Mouse (Mus musculus) brown adipose tissue, adult 24 weeks (tissue): ENCODE results near the gene Samd4. TPM values are rescaled to one million over a fixed set of nuclear protein-coding genes. Genes with fewer than 3 reads are reported as not detected.

Source experiments
- H3K27ac ChIP-seq: fragments of 200-500 bp; replicated peaks from 2 replicates; pipeline ENCODE4 v1.5.1; 2012; ENCODE audit warnings: low read depth, mild to moderate bottlenecking, low read length
- H3K4me1 ChIP-seq: fragments of 200-500 bp; 2 replicates; pipeline ENCODE4 v1.6.1; 2012; ENCODE audit warnings: low read length, mixed read lengths; ENCODE audit not compliant: control insufficient read depth, insufficient read depth, insufficient read length
- H3K4me3 ChIP-seq: fragments of 200-500 bp; 2 replicates; pipeline ENCODE4 v1.5.1; 2012; ENCODE audit warnings: low read depth, mild to moderate bottlenecking, low read length, moderate library complexity; ENCODE audit not compliant: insufficient read depth
- polyA plus RNA-seq: library from polyadenylated mRNA; stranded (reverse); fragments of >200 nt; gene quantifications from 2 replicates; pipeline ENCODE4 v1.2.4, GENCODE M21; 2012; ENCODE audit not compliant: missing spikeins, insufficient read depth, insufficient read length

Samd4 gene
- polyA plus RNA-seq: 3.3 TPM in 2 replicates

DNA sequence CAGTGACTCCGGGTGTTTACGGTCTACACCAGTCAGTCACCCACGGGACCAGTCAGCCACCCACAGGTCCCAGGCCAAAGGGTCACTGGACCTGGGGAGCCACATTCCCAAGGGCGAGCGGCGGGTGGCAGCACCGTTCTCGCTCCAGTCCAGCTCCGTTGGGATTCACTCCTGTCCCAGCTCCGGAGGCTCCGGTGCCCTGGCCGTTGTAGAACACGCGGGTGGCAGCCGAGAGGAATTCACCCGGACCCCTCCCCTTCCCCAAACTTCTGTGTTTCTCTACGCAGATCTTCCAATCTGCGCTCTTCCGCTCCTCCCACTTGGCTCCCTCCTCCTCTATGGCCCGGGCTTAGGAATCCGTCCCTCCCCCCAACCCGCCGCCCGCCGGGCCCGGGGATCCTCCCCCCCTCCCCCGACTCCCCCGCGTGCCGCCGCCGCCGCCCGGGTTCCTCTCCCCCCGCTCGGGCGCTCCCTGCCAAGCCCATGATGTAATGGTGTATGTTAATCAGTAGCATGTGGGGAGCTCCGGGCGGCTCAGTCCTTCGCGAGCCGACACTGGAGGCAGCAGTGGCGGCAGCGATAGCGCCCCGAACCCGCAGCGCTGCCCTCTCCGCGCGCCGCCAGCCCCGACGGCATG lies at the start of gene Samd4:
Samd4 (plus strand) TSS at position 424 of the 637 bp plus-strand sequence.
- Histone ChIP-seq H3K4me1 (no peaks in the 10 kb centered on the region), H3K4me3 (peak within 1 kb of the TSS; percentile 93), H3K27ac (peak within 1 kb of the TSS; percentile 76)

DNA sequence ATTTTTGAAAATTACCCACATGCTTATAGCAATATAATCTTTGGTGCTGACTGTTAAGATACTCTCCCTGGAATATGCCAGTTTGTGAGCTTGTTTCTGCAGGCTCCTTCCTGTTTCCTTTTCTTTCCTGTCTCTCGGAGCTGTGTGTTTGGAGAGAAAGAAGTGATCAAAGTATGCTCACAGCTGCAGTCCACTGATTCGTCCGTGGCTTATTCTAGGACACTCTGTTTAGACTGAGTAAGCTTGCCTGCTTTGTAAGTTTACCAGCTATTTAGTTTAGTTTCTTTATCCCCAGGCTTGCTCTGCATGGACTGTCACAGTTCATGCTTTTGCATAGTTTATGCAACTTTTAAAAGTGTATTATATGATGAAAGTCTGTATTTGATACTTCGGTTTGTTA lies 43.3 kb upstream of the Samd4 start:
- no peak overlapping the region for H3K4me3 ChIP-seq
- H3K27ac ChIP-seq: no peak overlapping the region

DNA sequence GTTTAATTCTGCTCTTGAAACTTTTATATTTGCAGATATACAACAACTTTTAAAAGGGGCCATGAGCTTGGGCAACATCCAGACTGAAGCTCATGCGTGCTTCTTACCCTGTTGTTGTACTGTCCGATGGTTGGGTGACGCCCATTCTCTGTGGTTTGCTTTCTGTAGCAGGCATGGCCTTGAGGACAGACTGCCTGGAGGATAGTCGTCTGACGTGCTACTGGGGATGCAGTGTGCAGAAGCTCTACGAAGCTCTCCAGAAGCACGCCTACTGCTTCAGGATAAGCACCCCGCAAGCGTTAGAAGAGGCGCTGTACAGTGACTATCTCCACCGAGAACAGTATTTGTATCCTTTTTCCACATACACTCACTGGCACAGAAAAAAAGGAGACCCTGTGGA lies 36.9 kb upstream of the Samd4 start:
- Histone ChIP-seq H3K4me3 (no peak overlapping the region), H3K27ac (no peak overlapping the region), H3K4me1 (no peaks in the 10 kb centered on the region)

More for the DNA sequence above, 43.3 kb upstream of the Samd4 start:
- H3K4me1 ChIP-seq: peaks cover 5% of the 10 kb centered on the region

DNA sequence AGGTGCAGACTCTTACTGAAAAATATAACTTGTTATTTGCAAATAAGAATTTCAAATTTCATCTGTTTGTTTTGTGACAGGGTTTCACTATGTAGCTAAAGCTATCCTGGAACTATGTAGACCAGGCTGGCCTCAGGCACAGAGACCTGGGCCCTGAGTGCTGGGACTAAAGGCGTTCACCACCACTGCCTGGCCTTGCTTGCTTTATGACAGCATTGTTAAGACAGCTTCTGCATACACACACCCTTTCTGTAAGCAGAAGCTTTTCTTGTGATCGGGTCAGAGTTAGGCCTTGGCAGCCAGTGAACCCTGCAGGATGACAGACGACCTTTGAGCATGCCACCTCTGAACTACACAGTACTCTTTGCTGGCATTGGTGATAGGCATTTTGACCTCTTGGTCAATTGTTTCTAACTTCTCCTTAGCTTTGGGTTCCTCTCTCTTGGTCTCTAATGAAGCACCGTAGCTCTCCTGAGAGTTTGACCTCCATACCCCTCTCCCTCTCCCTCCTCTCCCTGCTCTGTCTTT lies 34.5 kb upstream of the Samd4 start:
- Histone ChIP-seq H3K4me3 (no peak overlapping the region), H3K4me1 (no peaks in the 10 kb centered on the region), H3K27ac (no peak overlapping the region)

DNA sequence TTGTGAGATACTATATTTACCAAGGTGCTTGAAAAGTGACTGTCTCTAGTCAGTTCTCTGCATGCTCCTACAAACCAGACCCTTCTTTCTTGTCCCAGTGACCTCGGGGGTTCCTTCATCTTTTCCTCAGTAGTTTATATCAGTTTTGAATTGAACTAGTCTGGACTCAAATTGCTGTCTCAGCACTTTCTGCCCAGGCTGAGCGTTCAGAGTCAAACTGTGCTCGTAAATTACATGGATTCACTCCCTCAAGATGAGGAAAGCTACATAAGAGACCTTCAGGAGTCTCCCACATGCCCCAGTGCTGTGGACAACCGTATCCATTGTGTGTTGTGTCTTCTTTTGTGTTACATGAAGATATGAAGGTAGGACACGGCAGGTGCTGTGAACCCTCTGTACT lies 33.9 kb upstream of the Samd4 start:
- Histone ChIP-seq H3K4me1 (no peaks in the 10 kb centered on the region), H3K27ac (no peak overlapping the region), H3K4me3 (no peak overlapping the region)

DNA sequence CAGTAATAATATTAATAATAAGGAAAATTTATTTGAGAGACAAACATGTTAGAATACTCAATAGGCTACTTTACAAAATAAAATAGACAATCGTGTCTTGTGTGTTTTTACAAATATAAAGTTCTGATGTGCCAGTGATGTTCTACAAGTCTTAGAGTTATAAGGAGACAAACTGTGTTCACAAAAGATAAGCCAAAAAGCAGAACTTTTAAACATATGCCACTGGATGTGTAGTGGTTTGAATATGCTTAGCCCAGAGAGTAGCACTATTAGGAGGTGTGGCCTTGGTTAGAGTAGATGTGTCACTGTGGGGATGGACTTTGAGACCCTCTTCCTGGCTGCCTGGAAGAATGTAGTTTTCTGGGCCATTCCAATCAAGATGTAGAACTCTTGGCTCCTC lies 32.9 kb upstream of the Samd4 start:
- Histone ChIP-seq H3K4me3 (no peak overlapping the region), H3K4me1 (no peaks in the 10 kb centered on the region), H3K27ac (no peak overlapping the region)

DNA sequence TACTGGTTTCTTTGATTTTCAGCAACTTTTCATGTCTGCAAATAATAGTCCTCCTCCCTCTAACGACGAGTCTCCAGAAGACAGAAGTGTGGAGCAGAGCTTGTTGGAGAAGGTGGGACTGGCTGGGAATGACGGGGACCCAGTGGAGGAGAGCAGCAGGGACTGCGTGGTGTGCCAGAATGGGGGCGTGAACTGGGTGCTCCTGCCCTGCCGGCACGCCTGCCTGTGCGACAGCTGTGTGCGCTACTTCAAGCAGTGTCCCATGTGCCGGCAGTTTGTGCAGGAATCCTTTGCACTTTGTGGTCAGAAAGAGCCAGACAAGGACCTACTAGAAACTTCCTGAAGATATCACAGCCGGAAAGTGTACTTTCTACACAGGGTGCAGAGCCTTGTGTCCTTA lies 29.0 kb upstream of the Samd4 start:
- no peaks in the 10 kb centered on the region for H3K4me1 ChIP-seq
- H3K4me3 ChIP-seq: no peak overlapping the region
- no peak overlapping the region for H3K27ac ChIP-seq

DNA sequence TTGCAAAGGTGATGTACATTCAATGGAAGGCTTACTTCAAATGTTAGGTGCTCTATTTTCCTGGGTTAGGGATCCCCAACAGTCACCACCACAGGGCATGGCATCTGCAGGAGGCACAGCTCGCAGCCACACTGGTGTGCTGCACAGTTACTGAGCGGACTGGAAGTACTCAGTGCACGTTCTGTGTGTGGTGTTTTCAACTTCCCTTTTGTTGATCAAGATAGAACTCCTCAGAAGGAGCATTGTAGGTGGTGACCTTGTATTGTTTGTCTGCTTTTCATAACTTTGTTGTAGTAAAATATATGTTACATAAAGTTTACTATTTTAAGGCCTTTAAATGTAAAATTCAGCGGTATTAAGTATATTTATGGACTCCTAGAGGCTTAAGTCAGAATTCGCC lies 19.7 kb upstream of the Samd4 start:
- no peak overlapping the region for H3K27ac ChIP-seq
- H3K4me1 ChIP-seq: no peaks in the 10 kb centered on the region
- H3K4me3 ChIP-seq: no peak overlapping the region

DNA sequence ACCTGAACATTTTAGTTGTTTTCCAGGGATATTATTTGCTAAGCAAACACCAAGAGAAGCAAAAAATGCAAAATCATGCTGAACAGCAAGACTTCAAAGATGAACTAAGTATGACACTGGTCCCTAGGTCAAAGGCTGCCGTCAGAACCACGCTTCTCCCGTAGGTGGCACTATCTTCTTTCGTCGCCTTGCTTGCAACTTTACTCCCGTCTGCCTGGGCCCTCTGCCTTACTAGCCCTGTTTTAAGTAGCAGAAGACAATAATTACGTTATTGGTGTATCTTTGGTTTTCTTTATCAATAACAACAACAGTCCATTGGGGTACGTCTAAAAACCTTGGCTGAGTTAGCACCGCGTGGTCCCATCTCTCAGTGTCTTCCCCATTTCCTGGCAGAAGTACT lies 1.7 kb upstream of the Samd4 start:
- Histone ChIP-seq H3K27ac (no peak overlapping the region), H3K4me1 (no peaks in the 10 kb centered on the region), H3K4me3 (no peak overlapping the region)

DNA sequence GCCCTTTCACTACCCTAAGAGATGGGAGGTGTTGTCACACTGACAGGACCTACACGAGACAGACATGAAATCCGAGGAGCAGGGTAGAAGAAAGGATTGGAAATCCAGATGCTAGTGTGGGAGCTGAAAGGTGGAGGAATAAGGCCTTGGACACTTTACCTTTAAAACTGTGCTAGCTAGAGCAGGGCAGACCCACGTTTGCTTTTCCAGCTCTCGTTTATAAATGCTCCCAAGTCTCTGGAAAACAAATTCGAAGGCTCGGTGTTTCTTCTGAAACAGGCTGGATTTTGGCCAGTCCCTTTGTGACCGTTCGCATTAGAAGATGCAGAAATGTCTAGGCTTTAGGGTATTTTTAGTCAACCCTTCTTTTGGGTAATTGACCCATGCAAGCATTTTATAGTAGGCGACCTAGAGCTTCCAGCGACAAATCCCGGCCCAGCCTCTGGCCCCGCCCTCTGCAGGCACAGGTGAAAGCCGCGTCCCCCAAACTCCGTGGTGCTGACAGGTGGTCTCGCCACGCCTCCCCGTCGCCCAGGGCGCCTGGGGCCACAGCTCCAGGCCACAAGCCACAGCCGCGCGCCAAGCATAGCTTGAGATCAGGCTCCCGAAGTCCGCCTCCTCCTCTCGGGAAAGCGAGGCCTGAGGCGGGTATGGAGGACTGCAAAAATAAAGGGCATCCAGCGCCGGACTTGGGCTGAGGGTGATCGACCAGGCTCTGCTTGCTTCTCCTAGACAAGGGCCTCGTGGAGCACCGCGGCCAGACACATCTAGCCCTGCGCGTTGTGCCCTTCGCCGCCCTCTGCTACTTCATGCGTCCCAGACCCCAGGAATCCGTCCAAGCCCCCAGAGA lies 848 bp upstream of the Samd4 start:
- H3K27ac ChIP-seq: peak overlapping the region; percentile 76
- peak overlapping the region; percentile 93 for H3K4me3 ChIP-seq
- H3K4me1 ChIP-seq: no peaks in the 10 kb centered on the region

DNA sequence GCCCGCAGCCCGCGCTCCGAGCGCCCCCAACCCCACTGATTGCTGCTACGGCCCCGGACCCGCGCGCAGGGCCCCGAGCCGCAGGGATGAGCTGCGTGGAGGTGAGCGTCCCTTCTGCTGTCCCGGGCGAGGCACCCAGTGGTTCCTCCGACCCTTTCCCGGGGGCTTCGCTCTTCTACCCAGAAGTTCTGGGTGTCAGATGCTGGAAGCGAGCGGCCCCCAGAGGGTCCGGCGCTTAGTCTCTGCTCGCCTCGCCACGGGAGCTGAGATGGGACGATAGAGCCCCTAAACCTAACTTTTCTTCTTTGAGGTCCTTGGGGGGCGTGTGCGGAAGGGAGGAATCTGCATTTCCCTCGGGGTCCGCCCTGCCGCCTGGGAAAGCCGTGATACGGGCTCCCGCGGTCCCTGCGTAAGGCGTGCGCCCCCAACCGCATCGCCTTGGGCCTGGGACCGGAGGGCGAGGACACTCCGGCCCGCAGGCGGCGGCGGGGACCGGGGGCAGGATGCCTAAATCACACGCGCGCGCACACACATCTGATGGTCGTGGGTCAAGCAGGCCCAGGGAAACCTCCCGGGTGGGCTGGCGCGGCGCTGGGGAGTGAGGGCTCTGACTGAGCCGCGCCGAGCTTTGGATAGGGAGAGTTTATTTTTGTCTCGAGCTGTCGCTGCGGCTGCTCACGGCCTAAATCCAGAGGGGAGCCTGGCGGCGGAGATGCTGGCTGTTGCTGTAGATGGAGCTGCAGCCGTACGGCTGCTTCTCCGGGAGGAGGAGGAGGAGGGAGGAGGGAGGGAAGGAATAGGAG lies 615 bp downstream of the Samd4 start:
- peak overlapping the region; percentile 93 for H3K4me3 ChIP-seq
- H3K27ac ChIP-seq: peak overlapping the region; percentile 49
- H3K4me1 ChIP-seq: no peaks in the 10 kb centered on the region

DNA sequence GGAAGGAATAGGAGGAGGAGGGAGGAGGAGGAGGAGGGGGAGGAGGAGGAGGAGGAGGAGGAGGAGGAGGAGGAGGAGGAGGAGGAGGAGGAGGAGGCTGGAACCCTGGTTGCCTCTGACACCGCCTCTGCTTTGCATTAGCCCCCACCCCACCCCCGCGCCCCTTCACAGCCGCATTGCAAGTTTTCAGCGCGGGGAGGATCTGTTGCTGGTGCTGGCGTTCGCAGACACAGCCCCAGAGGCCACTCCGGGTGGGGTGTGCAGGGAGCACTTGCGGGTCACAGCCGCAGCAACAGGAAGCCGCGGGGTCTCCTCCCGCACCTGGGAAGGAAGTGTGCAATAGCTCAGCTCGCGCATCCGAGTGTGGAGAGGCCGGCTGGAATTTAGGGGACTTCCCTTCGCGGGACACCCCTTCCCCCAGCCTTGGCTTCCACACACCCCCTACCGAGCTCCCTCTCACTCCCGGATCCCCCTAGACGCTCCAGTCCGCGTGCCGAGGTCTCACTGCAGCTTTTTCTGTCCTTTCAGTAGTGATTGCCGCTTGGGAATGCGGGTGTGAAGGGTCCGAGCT lies 1.3 kb downstream of the Samd4 start:
- Histone ChIP-seq H3K4me3 (peak overlapping the region; percentile 93), H3K4me1 (no peaks in the 10 kb centered on the region), H3K27ac (0 out of 2 replicates have a peak overlapping the region, but pooled peaks have one; percentile 10)

DNA sequence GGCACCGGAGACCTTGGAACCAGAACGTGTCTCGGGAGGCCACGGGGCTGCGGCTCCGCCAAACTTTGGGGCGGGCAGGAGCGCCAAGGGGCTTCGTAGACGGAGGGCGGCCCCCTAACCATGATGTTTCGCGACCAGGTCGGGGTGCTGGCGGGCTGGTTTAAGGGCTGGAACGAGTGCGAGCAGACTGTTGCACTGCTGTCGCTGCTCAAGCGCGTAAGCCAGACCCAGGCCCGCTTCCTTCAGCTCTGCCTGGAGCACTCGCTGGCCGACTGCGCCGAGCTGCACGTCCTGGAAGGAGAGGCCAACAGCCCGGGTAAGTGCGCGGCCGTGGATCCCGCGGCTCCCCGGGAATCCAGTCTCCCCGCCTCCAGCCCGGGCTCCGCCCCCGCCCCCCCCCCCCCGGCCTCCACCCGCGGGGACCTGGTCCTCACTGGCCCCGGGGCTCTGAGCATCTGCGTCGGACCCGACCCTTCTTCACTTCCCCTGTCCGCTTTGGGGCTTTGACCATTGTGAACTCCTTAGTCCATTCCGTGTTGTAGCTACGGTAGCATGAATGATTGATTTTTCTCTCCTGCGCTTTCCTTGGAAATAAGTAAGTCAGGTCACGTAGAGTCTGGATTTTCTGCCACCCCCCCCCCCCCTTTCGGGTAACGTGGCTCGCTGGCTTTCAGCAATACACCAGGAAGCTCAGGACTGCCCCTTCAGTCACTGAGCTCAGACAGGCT lies 2.2 kb downstream of the Samd4 start:
- H3K27ac ChIP-seq: no peak overlapping the region
- peak overlapping the region; percentile 76 for H3K4me3 ChIP-seq
- no peaks in the 10 kb centered on the region for H3K4me1 ChIP-seq

DNA sequence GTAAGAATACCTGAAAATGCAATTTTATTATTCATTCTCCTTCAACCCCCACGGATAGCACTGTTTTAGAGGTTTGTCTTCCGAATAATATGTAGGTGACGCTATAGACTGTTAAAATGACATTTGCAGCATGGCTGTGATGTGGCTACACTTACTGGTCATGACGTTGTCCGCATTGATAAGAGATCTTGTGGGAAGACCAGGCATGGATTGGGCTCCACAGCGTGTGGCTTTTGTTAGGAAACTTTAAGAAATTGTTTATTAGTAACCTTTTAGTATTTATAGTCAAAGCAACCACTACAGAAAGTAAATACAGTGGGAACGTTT lies 2.7 kb downstream of the Samd4 start:
- Histone ChIP-seq H3K4me1 (no peaks in the 10 kb centered on the region), H3K4me3 (peak overlapping the region; percentile 56), H3K27ac (no peak overlapping the region)
